Mouse (Mus musculus): ENCODE data around the gene Ints4.

GRCm38 (mm10) chr7:97438986-97439385 lies 41.8 kb upstream of the Ints4 start:
- TF ChIP-seq POLR2A (IDR thresholded peaks at IDR 0.05; ENCODE audit: borderline replicate concordance, control insufficient read depth, low read depth, low read length): no peak
- TF ChIP-seq CTCF (IDR thresholded peaks at IDR 0.05; ENCODE audit: control insufficient read depth, insufficient read depth, low read length): no peak
